Mouse (Mus musculus) ES-Bruce4 (cell line): ENCODE results near the gene Gm28230. TPM values are rescaled to one million over a fixed set of nuclear protein-coding genes. Genes with fewer than 3 reads are reported as not detected.
A peak's percentile ranks its signal among the peaks of the same experiment; 100 is the strongest.

Source experiments
- H3K27ac ChIP-seq: 2 replicates; pipeline ENCODE4 v1.5.1; 2012; ENCODE audit warnings: low read length, inconsistent platforms; ENCODE audit not compliant: insufficient read depth
- H3K27me3 ChIP-seq: 2 replicates; pipeline ENCODE4 v1.6.1; 2012; ENCODE audit warnings: mild to moderate bottlenecking, low read length, inconsistent platforms; ENCODE audit not compliant: control insufficient read depth, poor library complexity, insufficient read depth, severe bottlenecking
- H3K36me3 ChIP-seq: 2 replicates; pipeline ENCODE4 v1.6.1; 2012; ENCODE audit warnings: inconsistent platforms, mild to moderate bottlenecking, low read length, moderate library complexity; ENCODE audit not compliant: control insufficient read depth, poor library complexity, insufficient read depth, severe bottlenecking
- H3K4me1 ChIP-seq: one replicate; pipeline ENCODE4 v1.8.1; 2011; ENCODE audit warnings: low read length; ENCODE audit not compliant: control insufficient read depth, insufficient read depth
- H3K4me3 ChIP-seq: 2 replicates; pipeline ENCODE4 v1.5.1; 2011; ENCODE audit warnings: low read depth, mild to moderate bottlenecking, low read length
- H3K9ac ChIP-seq: 2 replicates; pipeline ENCODE4 v1.6.1; 2012; ENCODE audit warnings: low read depth, mild to moderate bottlenecking, inconsistent platforms; ENCODE audit not compliant: poor library complexity, severe bottlenecking
- H3K9me3 ChIP-seq: replicated peaks from 2 replicates; pipeline ENCODE4 v1.6.1; 2012; ENCODE audit warnings: mild to moderate bottlenecking, low read length, inconsistent platforms; ENCODE audit not compliant: control insufficient read depth, poor library complexity, insufficient read depth, severe bottlenecking
- CTCF ChIP-seq: IDR thresholded peaks from one replicate; pipeline ENCODE4 v1.8.1; 2011; ENCODE audit warnings: low read depth, low read length
- EP300 ChIP-seq: IDR thresholded peaks from 2 replicates; pipeline ENCODE4 v1.6.1; 2011; ENCODE audit warnings: low read depth, low read length; ENCODE audit not compliant: insufficient read depth
- POLR2A ChIP-seq: IDR thresholded peaks from one replicate; pipeline ENCODE4 v1.8.1; 2011; ENCODE audit warnings: low read length; ENCODE audit not compliant: insufficient read depth
- polyA plus RNA-seq: library from polyadenylated mRNA; stranded (reverse); fragments of >200 nt; gene quantifications from 2 replicates; pipeline ENCODE4 v1.2.4, GENCODE M21; 2011; ENCODE audit warnings: low read depth; ENCODE audit not compliant: missing spikeins, insufficient read depth, insufficient read length

Gene Gm28230
- not detected in 2 replicates for polyA plus RNA-seq

DNA sequence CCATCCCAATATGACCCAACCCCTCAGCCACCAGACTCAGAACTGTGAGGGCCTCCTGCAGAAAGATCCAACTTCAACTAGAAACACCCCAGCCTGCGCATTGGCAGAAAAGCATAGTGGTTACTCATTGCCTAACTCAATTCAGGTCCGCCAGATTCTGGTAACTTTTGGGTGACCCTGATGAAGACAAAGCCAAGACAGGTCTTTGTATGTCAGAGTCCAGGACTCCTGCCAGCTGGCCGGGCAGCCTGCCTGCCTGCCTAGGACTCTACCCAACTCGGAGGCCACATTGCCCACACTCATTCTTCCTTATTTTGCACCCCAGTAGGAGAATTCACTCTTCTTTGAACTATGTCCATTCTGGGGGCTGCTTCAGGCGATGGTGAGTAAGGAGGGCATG lies at the start of gene Gm28230:
Gene Gm28230 (plus strand): TSS at position 178 of the 400 bp plus-strand sequence.
- Histone ChIP-seq H3K4me1 (no peaks in the 10 kb centered on the region), H3K9ac (peak within 1 kb of the TSS; percentile 41), H3K9me3 (no peaks in the 10 kb centered on the region), H3K4me3 (peak within 1 kb of the TSS; percentile 63), H3K36me3 (no peaks in the 10 kb centered on the region), H3K27ac (no peak within 1 kb of the TSS), H3K27me3 (peaks cover 39% of the 10 kb centered on the region)
- no peak for TF ChIP-seq EP300

DNA sequence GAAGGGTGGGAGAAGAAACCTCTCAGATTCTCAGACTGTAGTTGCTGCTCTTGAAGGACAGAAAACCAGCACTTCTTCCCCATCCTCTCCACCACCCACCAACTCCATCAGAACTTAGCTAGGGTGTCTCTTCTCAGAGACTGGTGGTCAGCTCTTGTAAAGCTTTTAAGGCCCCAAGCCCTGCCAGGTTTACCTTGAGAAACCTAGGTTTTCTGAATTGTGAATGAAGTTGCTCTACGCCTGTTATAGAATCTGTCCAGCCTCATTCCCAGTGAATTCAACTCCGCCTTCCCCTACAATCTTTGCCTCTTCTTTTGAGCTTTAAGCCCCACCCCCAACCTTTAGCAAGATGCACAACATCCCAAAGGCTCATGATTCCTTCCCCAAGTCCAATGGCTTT lies 49.4 kb upstream of the Gm28230 start:
- H3K9ac ChIP-seq, result no peak overlapping the region
- H3K9me3 ChIP-seq, result no peaks in the 10 kb centered on the region
- peaks cover 62% of the 10 kb centered on the region for H3K27me3 ChIP-seq
- no peak overlapping the region for H3K27ac ChIP-seq
- TF ChIP-seq CTCF, result no peak
- no peak for TF ChIP-seq POLR2A
- no peak for TF ChIP-seq EP300
- peaks cover 2% of the 10 kb centered on the region for H3K4me1 ChIP-seq
- no peak overlapping the region for H3K4me3 ChIP-seq
- no peaks in the 10 kb centered on the region for H3K36me3 ChIP-seq

DNA sequence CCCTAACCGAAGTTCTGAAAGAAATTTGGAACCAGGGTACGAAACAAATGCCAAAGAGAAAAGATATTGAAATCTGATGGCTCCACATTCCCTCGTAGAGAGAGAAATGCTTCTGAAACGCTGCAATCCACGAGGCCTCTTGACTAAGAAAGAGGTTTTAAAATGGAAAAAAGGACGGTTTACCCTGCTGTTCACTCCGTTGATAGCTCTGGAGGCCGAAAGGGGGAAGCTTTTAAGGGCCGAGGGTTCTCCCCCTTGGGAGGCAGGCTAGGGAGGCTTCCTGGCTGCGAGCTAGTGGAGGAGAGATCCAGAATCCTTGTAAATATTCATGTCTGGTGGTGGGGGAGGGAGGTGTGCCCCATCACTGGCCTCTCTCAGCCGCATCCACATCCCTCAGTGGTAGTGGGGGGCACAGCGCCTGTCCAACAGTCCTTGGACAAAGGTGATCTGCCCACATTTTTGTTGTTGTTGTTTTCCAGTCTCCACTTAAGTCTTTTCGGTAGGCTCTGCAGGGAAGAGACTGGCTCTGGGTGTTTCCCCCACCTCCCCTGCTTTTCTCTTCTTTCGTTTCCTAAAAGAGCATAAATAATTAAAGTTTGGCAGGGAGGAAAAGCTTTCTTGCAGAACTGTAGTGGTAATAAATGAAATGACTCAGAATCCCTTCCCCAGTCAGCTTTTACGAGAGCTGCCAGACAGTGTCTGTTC lies 47.5 kb upstream of the Gm28230 start, which contains the start of gene Hoxd11:
Gene Hoxd11 (plus strand): TSS at position 667 of the 705 bp plus-strand sequence.
- Histone ChIP-seq H3K9me3 (no peaks in the 10 kb centered on the region), H3K27ac (no peak within 1 kb of the TSS), H3K27me3 (peaks cover 64% of the 10 kb centered on the region), H3K9ac (no peak within 1 kb of the TSS), H3K4me1 (no peaks in the 10 kb centered on the region), H3K4me3 (peak within 1 kb of the TSS; percentile 9; the same call in 1 of the 2 replicates), H3K36me3 (no peaks in the 10 kb centered on the region)
- TF ChIP-seq POLR2A (no peak), CTCF (no peak), EP300 (no peak)

DNA sequence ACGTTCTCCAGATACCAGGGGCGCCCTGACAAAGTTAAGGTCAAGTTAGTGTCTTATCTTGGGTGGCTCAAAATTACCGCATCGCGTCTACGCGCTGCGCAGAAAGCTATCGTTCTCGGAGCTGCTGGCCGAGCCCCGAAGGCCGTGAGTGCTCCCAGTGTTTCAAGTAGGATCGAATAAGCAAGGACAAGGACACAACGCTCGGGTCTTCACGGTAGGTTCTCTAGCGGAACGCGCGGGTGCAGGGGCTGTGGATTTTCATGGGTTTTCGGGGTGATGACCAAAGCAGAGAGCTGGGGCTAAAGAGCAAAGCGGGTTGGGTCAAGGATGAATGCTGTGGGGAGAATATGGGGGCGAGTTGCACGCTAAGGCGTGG lies 46.9 kb upstream of the Gm28230 start:
- H3K27ac ChIP-seq, result no peak overlapping the region
- peak overlapping the region; percentile 9; the same call in 1 of the 2 replicates for H3K4me3 ChIP-seq
- H3K27me3 ChIP-seq, result peaks cover 64% of the 10 kb centered on the region
- no peaks in the 10 kb centered on the region for H3K4me1 ChIP-seq
- no peaks in the 10 kb centered on the region for H3K9me3 ChIP-seq
- TF ChIP-seq CTCF, result no peak
- TF ChIP-seq EP300, result no peak
- TF ChIP-seq POLR2A, result no peak
- H3K36me3 ChIP-seq, result no peaks in the 10 kb centered on the region
- no peak overlapping the region for H3K9ac ChIP-seq

DNA sequence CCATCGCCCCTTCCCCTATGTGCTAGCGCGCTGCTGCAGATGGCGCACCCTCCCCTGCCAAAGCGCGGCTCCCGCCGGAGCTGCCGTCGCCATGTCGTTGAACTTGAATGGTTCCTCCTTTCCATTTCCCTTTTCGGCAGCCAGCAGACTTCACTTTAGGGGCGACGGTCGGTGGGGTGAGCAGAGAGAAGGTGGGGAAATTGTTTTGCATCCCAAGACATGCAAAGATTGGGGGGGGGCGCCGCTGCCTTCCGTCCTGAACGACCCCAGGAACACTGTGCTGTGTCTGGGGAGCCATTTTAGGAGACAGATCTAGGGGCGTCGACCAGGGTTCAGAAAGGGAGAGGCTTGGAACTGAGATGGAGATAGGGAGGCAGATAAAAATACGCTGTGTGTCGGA lies 46.5 kb upstream of the Gm28230 start:
- H3K9ac ChIP-seq, result no peak overlapping the region
- H3K4me3 ChIP-seq, result peak overlapping the region; percentile 9; the same call in 1 of the 2 replicates
- no peaks in the 10 kb centered on the region for H3K36me3 ChIP-seq
- H3K27ac ChIP-seq, result no peak overlapping the region
- no peaks in the 10 kb centered on the region for H3K9me3 ChIP-seq
- no peaks in the 10 kb centered on the region for H3K4me1 ChIP-seq
- TF ChIP-seq CTCF (no peak), POLR2A (no peak), EP300 (no peak)
- peaks cover 61% of the 10 kb centered on the region for H3K27me3 ChIP-seq

DNA sequence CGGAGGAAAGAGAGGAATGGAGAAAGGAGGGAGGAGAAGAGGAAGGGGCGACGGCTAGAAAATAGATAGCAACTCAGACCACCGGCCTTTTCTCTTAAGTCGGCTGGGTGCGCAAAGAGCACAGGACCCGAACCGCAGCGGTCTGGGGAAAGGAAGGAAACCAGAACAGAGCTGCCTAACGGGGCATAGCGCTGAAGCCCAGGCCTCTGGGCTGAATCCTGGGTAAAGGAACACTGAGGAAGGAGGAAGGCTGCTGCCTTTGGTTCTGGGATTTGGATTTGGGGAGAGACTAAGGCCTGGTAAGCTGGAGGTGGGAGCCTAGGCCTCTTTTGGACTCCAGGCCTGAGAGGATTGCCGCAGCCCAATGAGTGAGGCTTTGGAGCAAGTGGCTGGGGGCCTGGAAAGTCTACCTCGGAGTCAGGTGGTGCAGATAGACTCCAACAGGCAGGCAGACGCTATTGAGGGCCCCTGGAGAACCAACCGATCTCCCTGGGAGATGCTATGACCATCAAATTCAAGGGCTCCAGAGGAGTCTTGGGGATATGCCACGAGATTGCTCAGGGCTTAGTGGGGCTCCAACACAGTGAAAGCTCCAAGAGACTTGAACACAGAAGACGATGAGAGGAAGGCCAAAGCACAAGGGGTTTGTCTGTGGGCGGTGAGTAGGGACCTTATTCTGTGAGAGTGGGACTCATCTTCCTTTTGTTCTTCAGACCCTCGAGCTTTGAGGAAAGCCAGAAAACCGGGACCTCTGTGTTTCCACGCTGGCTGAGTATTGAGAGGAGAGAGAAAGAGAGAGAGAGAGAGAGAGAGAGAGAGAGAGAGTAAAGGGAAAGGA lies 45.7 kb upstream of the Gm28230 start:
- H3K9me3 ChIP-seq, result no peaks in the 10 kb centered on the region
- H3K4me3 ChIP-seq, result no peak overlapping the region
- H3K9ac ChIP-seq, result no peak overlapping the region
- H3K27me3 ChIP-seq, result peaks cover 61% of the 10 kb centered on the region
- H3K27ac ChIP-seq, result no peak overlapping the region
- no peak for TF ChIP-seq EP300
- TF ChIP-seq CTCF, result no peak
- TF ChIP-seq POLR2A, result no peak
- no peaks in the 10 kb centered on the region for H3K4me1 ChIP-seq
- H3K36me3 ChIP-seq, result no peaks in the 10 kb centered on the region
